Comparison of ENCODE assay signal across 9 mouse cellular contexts in genomic region chr8:117201221-117202017, GRCm38 (mm10). TPM values are rescaled to one million over a fixed set of nuclear protein-coding genes. Genes with fewer than 3 reads are reported as not detected.
DNase-seq lines count a peak whose midpoint lies in the region; ATAC-seq lines count a peak whose summit lies in the region.
"Had no signal": no experiment of that assay in that cellular context is flagged by ENCODE, and none has a peak within 500 bp of the region (broad histone marks: within the 10 kb centered on the region; RNA-seq: fewer than 3 reads in every experiment).

No protein-coding gene starts in this region.

- H3K9me3 ChIP-seq in heart, embryonic 13.5 days = no peaks in the 10 kb centered on the region
- no peaks in the 10 kb centered on the region for H3K9me3 ChIP-seq in midbrain, embryonic 11.5 days (ENCODE audit: control insufficient read depth, low read length)
- H3K9me3 ChIP-seq in midbrain, embryonic 16.5 days (replicated peaks; ENCODE audit: control insufficient read depth, low read length, poor library complexity, severe bottlenecking) = no peaks in the 10 kb centered on the region

- H3K4me3 ChIP-seq in heart, embryonic 13.5 days = no peak overlapping the region
- H3K4me3 ChIP-seq in midbrain, embryonic 11.5 days (ENCODE audit: low read depth, low read length) = no peak overlapping the region
- no peak overlapping the region for H3K4me3 ChIP-seq in midbrain, embryonic 16.5 days (ENCODE audit: low read depth, low read length)

- ATAC-seq in heart, embryonic 13.5 days (ENCODE audit: extremely low read depth, insufficient number of reproducible peaks, low FRiP score, low TSS enrichment) = no peak
- ATAC-seq in midbrain, embryonic 11.5 days (ENCODE audit: low FRiP score) = no peak
- no peak for ATAC-seq in midbrain, embryonic 16.5 days
- ATAC-seq: hindbrain, embryonic 16.5 days had no signal

- WGBS in heart, embryonic 13.5 days = 67% methylated on average over 19 of the region's 19 CpGs
- 83% methylated on average over 19 of the region's 19 CpGs for whole genome bisulfite sequencing in midbrain, embryonic 11.5 days
- WGBS in midbrain, embryonic 16.5 days = 81% methylated on average over 19 of the region's 19 CpGs

- H3K9ac ChIP-seq in heart, embryonic 13.5 days = peak overlapping the region; percentile 30; the same call in 1 of the 2 replicates
- H3K9ac ChIP-seq in midbrain, embryonic 11.5 days (ENCODE audit: low read length) = no peak overlapping the region
- no peak overlapping the region for H3K9ac ChIP-seq in midbrain, embryonic 16.5 days (ENCODE audit: low read depth, low read length)

- peaks cover 45% of the 10 kb centered on the region for H3K36me3 ChIP-seq in heart, embryonic 13.5 days
- peaks cover 10% of the 10 kb centered on the region for H3K36me3 ChIP-seq in midbrain, embryonic 11.5 days (ENCODE audit: control insufficient read depth, insufficient read depth, low read length)
- peaks cover 7% of the 10 kb centered on the region for H3K36me3 ChIP-seq in midbrain, embryonic 16.5 days (ENCODE audit: control insufficient read depth, insufficient read depth, low read length)

- peak overlapping the region; percentile 90 for H3K27ac ChIP-seq in heart, embryonic 13.5 days (replicated peaks)
- H3K27ac ChIP-seq in midbrain, embryonic 11.5 days (ENCODE audit: low read depth, low read length) = no peak overlapping the region
- no peak overlapping the region for H3K27ac ChIP-seq in midbrain, embryonic 16.5 days (ENCODE audit: low read length)

- H3K27me3 ChIP-seq in heart, embryonic 13.5 days (replicated peaks) = no peaks in the 10 kb centered on the region
- H3K27me3 ChIP-seq in midbrain, embryonic 11.5 days (ENCODE audit: control insufficient read depth, insufficient read depth, low read length) = no peaks in the 10 kb centered on the region
- H3K27me3 ChIP-seq in midbrain, embryonic 16.5 days (ENCODE audit: control insufficient read depth, insufficient read depth, low read depth, low read length) = no peaks in the 10 kb centered on the region

- H3K4me2 ChIP-seq in heart, embryonic 13.5 days = peak overlapping the region; percentile 63; the same call in 1 of the 2 replicates
- no peak overlapping the region for H3K4me2 ChIP-seq in midbrain, embryonic 11.5 days
- H3K4me2 ChIP-seq in midbrain, embryonic 16.5 days (ENCODE audit: low read length) = no peak overlapping the region

- peaks cover 52% of the 10 kb centered on the region for H3K4me1 ChIP-seq in heart, embryonic 13.5 days
- H3K4me1 ChIP-seq in midbrain, embryonic 11.5 days (ENCODE audit: control insufficient read depth, insufficient read depth, low read length) = 0 out of 2 replicates have a peak, but pooled peaks cover 2% of the 10 kb centered on the region
- peaks cover 3% of the 10 kb centered on the region; the same call in 1 of the 2 replicates for H3K4me1 ChIP-seq in midbrain, embryonic 16.5 days (ENCODE audit: control insufficient read depth, insufficient read depth, low read length)

- no peak for DNase-seq in heart, postnatal 36 days
- DNase-seq in midbrain, embryonic 11.5 days (ENCODE audit: low spot score, missing footprints) = peak; percentile 83
- peak; percentile 52 for DNase-seq in liver
- DNase-seq in naive thymus-derived CD4-positive, alpha-beta T cell, adult 2 months (ENCODE audit: low read depth) = peak; percentile 15
- no peak for DNase-seq in cerebellum, postnatal 14 days
- DNase-seq in layer of hippocampus, postnatal 14 days (ENCODE audit: low spot score in 2 of 2) = no peak

- intact Hi-C loops in heart, postnatal 36 days (cut with DNase I) = no loop called here

RNA-seq across cellular contexts. Expression of gene Gan, which starts 43.5 kb away (rescaled TPM):
- 0.94 and 1.0 TPM in 2 replicates for polyA plus RNA-seq in heart, embryonic 13.5 days (2015; fragmentation: Nextera tagmentation; extraction: Ambion mirVana)
- total RNA-seq in heart, postnatal 36 days (2021) = 1 to 10 TPM; 4.5 to 5.1 TPM
- 2.2 and 2.3 TPM in 2 replicates for polyA plus RNA-seq in midbrain, embryonic 11.5 days (2014; fragmentation: Nextera tagmentation; extraction: Ambion mirVana)
- 3.2 and 3.4 TPM in 2 replicates for polyA plus RNA-seq in midbrain, embryonic 16.5 days (2015; fragmentation: Nextera tagmentation; extraction: Ambion mirVana)
- 10 to 100 TPM; 17.6 to 18.6 TPM for total RNA-seq in layer of hippocampus, postnatal 14 days (2021)

RNA-seq across cellular contexts. Expression of gene Cmip, which starts 55.4 kb away (rescaled TPM):
- polyA plus RNA-seq in heart, embryonic 13.5 days (2015; fragmentation: Nextera tagmentation; extraction: Ambion mirVana) = 6.2 and 6.5 TPM in 2 replicates
- 10 to 100 TPM; 20.3 to 25.1 TPM for total RNA-seq in heart, postnatal 36 days (2021)
- 23.7 and 28.5 TPM in 2 replicates for polyA plus RNA-seq in midbrain, embryonic 11.5 days (2014; fragmentation: Nextera tagmentation; extraction: Ambion mirVana)
- polyA plus RNA-seq in midbrain, embryonic 16.5 days (2015; fragmentation: Nextera tagmentation; extraction: Ambion mirVana) = 141 and 146 TPM in 2 replicates
- total RNA-seq in layer of hippocampus, postnatal 14 days (2021) = 100 to 1,000 TPM; 330 to 332 TPM

Comparison
In these comparisons a context has a peak if more than half of its experiments do, and no peak if none do; other contexts are left out.
1. DNase-seq: peak in midbrain, embryonic 11.5 days (single experiment), liver (single experiment) and naive thymus-derived CD4-positive, alpha-beta T cell, adult 2 months (single experiment); none in heart, postnatal 36 days (0 of 2), cerebellum, postnatal 14 days (0 of 2) and layer of hippocampus, postnatal 14 days (0 of 2).